Mouse (Mus musculus) mesoderm, embryonic 11.5 days (tissue): ENCODE results near the gene Myh1.

Experiments
- DNase-seq: peaks from one replicate; pipeline ENCODE4 v3.0.0-alpha.2; 2012; ENCODE audit warnings: low read depth, low spot score

Myh1 gene

DNA sequence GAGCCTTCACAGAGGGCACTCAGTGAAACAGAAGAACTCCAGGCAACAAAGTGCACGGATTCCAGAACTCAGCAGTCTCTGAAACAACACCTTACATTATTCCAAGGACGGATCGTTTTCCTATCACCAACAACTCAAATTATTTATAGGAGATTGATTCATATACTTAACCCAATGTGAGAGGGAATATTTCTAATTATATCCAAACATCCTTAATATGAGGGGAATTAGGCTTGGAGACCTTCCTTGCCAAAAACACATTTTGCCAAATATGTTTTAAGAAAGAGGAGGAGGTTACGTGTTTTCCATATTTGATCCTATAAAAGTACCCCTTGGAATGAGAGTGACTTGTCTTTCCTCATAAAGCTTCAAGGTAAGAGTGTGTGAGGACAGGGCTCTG lies at the start of gene Myh1:
Gene Myh1 (plus strand): TSS at position 301 of the 400 bp plus-strand sequence.
- DNase-seq = no peak

GRCm38 (mm10) chr11:67150237-67150636 lies 49.6 kb upstream of the Myh1 start:
- DNase-seq = no peak

DNA sequence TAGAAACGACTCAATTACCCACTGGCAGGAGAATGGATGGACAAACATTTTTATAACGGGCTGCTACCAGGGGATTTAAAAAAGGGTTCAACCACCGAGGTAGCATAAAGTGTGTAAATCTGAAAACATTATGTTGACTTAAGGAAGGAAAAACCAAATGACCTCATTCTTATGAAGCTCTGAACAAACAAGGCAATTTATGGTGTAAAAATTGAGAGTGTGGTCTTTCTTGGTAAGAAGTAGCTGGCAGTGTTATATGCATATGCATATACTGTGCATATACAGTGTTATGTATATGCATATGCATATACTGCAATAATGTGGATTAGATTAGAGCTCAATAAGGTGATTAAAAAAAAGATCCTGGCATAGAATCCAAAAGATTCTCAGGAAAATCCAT lies 48.7 kb upstream of the Myh1 start:
- DNase-seq = no peak

DNA sequence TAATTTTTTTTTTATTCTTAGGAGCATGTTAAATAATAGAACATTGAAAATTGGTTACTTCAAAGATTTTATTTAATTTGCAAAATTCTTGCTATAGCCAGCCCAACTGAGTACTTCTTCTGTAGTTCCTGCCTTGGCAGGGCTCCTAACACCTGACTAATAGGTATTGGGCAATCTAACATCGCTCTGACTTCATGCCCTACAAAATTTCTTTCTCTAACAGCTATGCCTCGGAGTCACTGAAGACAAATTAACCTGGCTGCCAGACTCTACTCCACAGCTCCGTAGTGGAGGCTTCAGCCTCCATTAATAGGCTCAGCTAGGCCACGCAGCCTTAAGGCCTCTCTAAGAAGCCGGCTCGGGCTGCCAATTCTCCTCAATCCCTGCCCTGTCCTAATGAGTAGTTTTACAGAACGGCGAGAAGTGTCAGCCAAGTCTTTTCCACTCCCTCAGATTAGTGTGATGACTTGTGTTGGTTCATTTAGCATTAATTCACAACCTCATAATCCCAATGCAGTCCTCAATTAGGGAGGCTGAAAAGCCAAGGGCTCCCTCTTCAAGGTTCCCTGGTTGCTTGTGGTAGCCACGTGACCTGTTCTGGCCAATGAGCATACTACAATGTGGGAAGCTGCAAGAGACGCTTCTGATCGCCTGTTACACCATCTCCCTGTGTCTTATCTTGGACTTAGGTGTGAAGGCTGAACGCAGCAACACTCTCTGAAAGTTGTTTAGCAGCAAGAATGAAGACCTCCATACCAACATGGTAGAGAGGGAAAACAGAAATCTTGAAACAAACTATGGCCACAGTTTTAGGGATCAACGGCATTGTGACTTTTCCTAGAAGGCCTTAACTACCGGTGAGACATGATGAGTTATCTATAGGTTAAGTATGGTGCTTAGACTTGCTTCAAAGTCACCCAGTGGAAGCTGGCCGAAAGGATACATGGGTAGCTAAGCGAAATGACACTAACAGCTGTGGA lies 47.9 kb upstream of the Myh1 start:
- no peak for DNase-seq

DNA sequence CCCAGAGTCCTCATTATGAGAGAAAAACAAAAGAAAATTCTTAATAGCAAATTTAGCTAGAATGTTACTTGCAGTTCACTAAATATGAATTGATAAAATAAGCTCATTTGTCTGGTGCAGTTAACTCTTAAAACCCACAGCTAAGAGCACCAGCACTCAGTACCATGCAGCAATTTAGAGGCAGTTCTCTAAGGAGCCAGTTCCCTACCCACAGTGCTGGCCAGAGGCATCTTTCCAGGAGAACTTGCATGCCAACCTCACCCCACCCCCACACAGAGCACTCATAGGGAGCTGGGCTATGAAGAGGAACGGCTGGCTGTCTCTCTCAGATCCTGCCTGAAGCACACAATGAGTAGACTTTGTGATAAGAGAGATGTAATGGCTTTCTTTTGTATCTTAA lies 46.7 kb upstream of the Myh1 start:
- DNase-seq = no peak

- DNase-seq = no peak
These were observed 46.0 kb upstream of the Myh1 start for GRCm38 (mm10) chr11:67153843-67154242.

DNA sequence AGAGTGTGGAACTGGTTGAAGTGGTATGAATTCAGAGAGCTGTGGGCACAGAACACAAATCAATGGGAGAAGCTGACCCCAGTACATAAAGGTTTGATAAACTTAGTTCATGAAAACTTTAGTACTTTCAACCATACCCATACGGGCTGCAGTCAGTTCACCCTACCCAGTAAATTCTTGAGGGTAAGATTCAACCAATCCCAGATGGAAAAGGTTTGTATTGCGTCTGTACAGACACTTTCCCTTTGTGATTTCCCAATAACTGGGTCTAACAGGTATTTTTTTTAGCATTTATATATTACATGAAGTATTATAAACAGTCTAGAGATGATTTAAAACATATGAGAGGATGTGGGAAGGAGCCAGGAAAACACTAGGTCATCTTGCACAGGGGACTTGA lies 44.2 kb upstream of the Myh1 start:
- DNase-seq = no peak

DNA sequence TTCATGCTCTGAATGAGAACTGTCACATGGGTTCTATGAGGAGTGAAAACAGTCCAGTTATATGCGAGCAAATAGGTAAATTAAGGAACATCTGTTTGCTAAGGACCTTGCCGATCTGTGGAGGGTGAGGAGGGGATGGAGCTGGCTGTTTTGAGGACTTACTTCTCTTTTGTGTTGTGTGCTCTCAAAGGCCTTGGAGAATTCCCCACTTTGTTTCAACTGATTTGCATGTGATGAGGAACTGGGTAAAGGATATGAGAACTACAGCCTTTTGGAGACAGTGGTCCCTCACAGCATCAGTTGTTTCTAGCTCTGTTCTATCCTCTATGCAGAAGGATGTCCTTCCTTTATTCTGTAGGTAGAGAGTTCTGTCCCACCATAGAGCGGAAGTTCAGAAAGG lies 39.7 kb upstream of the Myh1 start:
- no peak for DNase-seq

DNA sequence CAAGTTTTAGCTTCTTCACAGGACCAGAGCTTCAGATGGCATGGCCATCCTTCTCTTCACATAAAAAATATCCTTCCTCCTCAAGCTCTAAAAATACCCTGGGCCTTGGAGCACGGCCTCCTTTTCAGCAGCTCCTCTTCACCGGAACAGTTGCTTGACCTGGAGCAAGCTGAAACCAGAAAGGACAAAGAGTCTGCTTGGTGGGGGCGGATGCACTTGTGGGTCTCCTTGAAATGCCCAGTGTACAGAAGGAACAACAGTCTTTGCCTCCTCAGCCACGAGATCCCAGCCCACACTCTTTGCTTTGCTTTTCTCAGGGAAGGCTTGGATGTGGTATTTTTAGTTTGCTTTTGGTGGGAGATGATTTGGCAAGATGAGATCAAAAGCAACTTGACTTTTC lies 36.2 kb upstream of the Myh1 start:
- no peak for DNase-seq

DNA sequence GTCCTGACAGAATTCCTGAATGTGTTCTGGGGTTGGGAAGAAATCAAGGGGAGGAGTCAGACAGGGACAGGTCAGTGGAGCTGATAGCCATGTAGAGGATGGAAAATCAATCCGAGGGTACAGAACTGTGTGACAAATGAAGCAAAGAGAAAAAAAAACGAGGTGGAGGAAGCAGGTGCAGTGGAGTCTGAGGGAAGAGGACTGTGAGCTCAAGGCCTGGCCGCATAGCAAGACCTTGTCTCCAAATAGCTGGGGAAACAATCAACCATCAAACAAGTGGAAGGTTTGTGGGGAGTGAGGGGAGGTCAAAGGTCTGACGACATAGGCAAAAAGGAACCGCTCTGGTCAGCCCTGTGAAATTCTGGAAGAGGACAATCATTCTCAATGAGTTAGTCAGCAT lies 35.0 kb upstream of the Myh1 start:
- no peak for DNase-seq

DNA sequence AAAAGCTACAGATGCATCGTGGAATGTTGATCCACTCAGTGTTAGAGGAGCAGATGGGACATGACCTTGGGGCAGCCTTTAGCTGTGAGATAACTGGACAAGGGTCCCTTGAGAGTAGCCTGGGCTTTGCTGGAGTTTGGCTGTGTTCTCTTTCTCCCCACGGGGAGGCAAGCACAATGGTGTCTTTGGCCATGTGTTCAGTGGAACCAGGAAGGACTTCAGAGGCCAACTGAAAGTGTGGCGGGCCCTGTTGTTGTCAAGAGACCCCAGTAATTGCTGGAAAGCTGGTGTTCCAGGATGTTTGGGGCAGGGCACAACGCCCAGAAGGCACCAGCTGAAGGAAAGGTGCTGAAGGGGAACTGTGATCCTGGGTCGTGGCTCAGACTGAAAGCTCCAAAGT lies 30.6 kb upstream of the Myh1 start:
- peak; percentile 30 for DNase-seq

GRCm38 (mm10) chr11:67170727-67171126 lies 29.1 kb upstream of the Myh1 start, which contains the start of gene Myh2:
Gene Myh2 (plus strand): TSS chr11:67171027.
- DNase-seq = no peak

- no peak for DNase-seq
These were observed 27.4 kb upstream of the Myh1 start for GRCm38 (mm10) chr11:67172439-67172838.

DNA sequence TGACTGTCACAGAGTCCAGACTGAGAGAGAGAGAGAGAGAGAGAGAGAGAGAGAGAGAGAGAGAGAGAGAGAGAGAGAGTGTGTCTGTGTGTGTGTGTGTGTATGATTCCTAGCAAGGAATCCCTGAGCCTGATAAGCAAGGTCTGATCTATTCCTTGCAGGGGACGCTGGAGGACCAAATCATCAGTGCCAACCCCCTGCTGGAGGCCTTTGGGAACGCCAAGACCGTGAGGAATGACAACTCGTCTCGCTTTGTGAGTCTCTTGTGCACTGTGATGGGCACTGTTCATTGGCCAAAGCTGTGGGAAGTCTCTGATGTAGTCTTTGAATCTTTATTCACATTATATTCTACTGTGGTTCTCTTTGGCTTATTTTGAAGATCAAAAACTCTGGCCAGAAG lies 23.5 kb upstream of the Myh1 start:
- DNase-seq = no peak

DNA sequence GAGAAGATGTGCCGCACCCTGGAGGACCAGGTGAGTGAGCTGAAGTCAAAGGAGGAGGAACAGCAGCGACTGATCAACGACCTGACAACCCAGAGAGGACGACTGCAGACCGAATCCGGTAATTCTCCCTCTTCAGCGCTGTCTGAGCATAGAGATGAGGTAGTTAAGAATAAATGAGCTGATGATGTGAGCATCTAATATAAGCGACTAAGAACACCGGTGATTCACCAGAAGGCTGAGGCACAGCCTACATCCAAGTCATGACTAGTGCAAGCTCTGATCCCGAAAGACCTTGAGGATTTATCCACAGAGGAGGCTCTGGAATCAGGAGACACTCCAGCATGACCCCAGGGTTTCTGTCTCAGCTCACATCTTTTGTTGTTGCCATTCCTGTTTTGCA lies 9.5 kb upstream of the Myh1 start:
- no peak for DNase-seq

GRCm38 (mm10) chr11:67190814-67191213 lies 9.0 kb upstream of the Myh1 start:
- DNase-seq = no peak

GRCm38 (mm10) chr11:67191496-67191895 lies 8.4 kb upstream of the Myh1 start:
- DNase-seq = no peak

DNA sequence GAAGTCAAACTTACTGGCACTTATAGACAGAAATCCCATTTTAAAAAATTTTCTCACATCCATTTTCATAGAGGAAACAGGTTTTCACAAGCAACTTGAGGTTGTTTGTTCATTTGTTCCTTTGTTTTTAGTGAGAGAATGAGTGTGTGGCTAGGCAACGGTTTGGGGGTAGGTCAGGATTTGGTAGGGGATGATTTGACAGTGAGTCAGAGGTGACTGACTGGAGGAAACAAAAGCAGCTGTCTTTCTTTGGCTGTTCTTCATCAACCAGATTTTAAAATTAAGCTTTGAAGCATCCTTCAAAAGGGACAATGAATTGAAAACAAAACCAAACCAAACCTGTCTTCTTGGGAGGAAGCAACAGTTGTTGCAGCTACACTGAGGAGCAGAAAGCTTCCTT lies 531 bp upstream of the Myh1 start:
- DNase-seq = no peak

- DNase-seq = no peak
These were observed 4.9 kb downstream of the Myh1 start for GRCm38 (mm10) chr11:67204766-67205165.

DNA sequence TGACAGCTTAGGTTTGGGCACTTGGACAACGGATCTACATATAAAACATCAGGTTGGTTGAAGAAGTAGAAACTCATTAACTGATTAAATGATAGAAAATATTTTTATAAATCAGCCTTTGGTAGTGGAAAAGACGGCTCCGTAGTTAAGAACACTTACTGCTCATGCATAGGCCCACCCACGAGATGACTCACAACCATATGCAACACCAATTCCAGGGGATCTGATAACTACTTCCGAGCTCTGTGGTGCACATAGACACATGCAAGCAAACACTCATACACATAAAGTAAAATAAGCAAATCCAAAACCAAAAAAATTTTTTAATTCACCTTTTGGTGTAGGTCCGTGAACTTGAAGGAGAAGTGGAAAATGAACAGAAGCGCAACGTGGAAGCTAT lies 22.0 kb downstream of the Myh1 start:
- DNase-seq = no peak

DNA sequence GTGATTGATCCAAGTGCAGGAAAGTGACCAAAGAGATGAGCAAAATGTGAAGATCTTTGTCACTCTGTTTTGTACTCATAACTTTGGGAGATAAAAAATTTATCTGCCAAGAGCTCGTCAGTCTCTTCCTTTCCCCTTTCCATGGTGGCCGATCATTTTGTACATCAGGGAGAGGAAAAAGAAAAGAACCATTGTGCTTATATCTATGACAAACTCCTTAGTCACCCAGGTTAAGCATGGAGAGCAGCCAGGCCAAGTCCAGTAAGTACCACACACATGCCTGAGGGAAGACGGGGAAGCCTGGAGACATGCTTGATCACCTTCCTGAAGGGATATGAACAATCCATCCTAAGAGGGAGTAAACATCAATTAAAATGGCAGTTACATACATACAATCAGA lies 24.6 kb downstream of the Myh1 start:
- DNase-seq = no peak

DNA sequence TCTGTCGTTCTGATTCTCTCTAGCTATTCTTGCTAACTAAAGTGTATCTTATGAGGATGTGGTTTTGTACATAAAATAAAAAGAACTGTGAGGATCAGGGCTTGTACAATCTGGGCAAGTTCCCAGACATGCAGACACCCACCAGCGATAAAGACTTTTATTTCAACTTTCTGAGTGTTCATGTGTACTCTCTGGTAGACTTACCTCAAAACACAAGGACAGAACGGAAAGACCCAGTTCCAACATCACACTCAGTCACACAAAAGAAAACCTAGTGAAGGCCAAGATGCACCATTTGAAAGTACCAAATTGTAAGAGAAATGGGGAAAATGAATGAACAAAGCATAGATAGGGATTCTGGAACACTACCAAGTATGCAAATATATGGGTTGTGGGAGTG lies 28.9 kb downstream of the Myh1 start:
- no peak for DNase-seq

DNA sequence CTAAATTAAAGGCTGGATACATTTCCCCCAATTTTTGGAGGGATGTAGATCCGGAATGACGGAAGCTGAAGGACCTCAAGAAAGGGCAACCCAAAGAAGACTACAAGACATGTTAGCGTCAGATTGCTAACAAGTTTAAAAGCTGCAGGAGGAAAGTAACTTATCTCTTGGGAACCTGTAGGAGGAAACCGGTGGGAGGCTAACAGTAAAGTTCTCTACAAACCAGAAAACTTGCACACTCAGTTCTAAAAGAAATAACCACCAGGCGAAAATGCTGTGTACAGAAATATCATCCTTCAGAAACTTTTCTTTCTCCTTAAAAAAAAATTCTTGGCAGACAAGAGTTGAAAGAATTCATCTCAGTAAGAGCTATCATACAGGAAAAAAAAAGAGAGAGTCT lies 29.3 kb downstream of the Myh1 start:
- no peak for DNase-seq

- DNase-seq = no peak
These were observed 30.1 kb downstream of the Myh1 start for GRCm38 (mm10) chr11:67229946-67230345.
